Mouse (Mus musculus): Measurements from ENCODE around the gene Mast4.

GRCm38 (mm10) chr13:102737811-102738210 is 596.5 kb downstream of the Mast4 start:
- TF ChIP-seq CTCF (IDR thresholded peaks at IDR 0.05; ENCODE audit: control insufficient read depth, insufficient read depth, insufficient read length) (no peak), FOSL1 (IDR thresholded peaks at IDR 0.05; ENCODE audit: insufficient read depth, low read length, poor library complexity, severe bottlenecking) (no peak)

Data from C2C12 (cell line).